Mouse (Mus musculus) liver, embryonic 14.5 days (tissue): ENCODE measurements around the gene Nbl1.

Source experiments
- CTCF ChIP-seq: IDR thresholded peaks from 2 replicates; pipeline ENCODE4 v1.5.1; 2016; ENCODE audit warnings: antibody characterized with exemption, low read depth, control low read depth
- EP300 ChIP-seq: IDR thresholded peaks from 2 replicates; pipeline ENCODE4 v1.6.1; 2016; ENCODE audit warnings: antibody characterized with exemption, low read depth

GRCm38 (mm10) chr4:139105453-139105852 is 12.7 kb upstream of the Nbl1 start:
- TF ChIP-seq CTCF, result no peak
- TF ChIP-seq EP300, result no peak
